Mouse (Mus musculus): ENCODE results near the gene Bbs10. TPM values are rescaled to one million over a fixed set of nuclear protein-coding genes. Genes with fewer than 3 reads are reported as not detected.

Gene Bbs10
- polyA plus RNA-seq, 1 experiment from 2014 or later = 5.8 TPM

GRCm38 (mm10) chr10:111339296-111339695, 40.8 kb downstream of the Bbs10 start:
- 65% methylated on average over 11 of the region's 11 CpGs for WGBS
- no peak for ATAC-seq

GRCm38 (mm10) chr10:111341761-111342160, 43.3 kb downstream of the Bbs10 start:
- Histone ChIP-seq H3K9ac (ENCODE audit: low read depth, low read length) (no peak overlapping the region), H3K4me2 (ENCODE audit: low read length) (no peak overlapping the region), H3K27me3 (replicated peaks; ENCODE audit: control insufficient read depth, insufficient read depth, low read length) (no peaks in the 10 kb centered on the region), H3K9me3 (ENCODE audit: control insufficient read depth, low read length) (no peaks in the 10 kb centered on the region), H3K36me3 (ENCODE audit: control insufficient read depth, insufficient read depth, low read length) (no peaks in the 10 kb centered on the region), H3K27ac (ENCODE audit: low read depth, low read length) (no peak overlapping the region), H3K4me3 (ENCODE audit: low read length) (no peak overlapping the region), H3K4me1 (ENCODE audit: control insufficient read depth, insufficient read depth, low read depth, low read length) (no peaks in the 10 kb centered on the region)
- WGBS = 81% methylated on average over 7 of the region's 7 CpGs
- no peak for ATAC-seq

More at GRCm38 (mm10) chr10:111339296-111339695, 40.8 kb downstream of the Bbs10 start:
- Histone ChIP-seq H3K4me3 (ENCODE audit: low read length) (no peak overlapping the region), H3K27ac (ENCODE audit: low read depth, low read length) (no peak overlapping the region), H3K4me2 (ENCODE audit: low read length) (no peak overlapping the region), H3K27me3 (replicated peaks; ENCODE audit: control insufficient read depth, insufficient read depth, low read length) (no peaks in the 10 kb centered on the region), H3K9me3 (ENCODE audit: control insufficient read depth, low read length) (no peaks in the 10 kb centered on the region), H3K9ac (ENCODE audit: low read depth, low read length) (no peak overlapping the region), H3K36me3 (ENCODE audit: control insufficient read depth, insufficient read depth, low read length) (no peaks in the 10 kb centered on the region), H3K4me1 (ENCODE audit: control insufficient read depth, insufficient read depth, low read depth, low read length) (no peaks in the 10 kb centered on the region)

- no peaks in the 10 kb centered on the region for H3K4me1 ChIP-seq (ENCODE audit: control insufficient read depth, insufficient read depth, low read depth, low read length)
- no peak overlapping the region for H3K4me3 ChIP-seq (ENCODE audit: low read length)
- no peak for ATAC-seq
- no peaks in the 10 kb centered on the region for H3K9me3 ChIP-seq (ENCODE audit: control insufficient read depth, low read length)
- H3K36me3 ChIP-seq (ENCODE audit: control insufficient read depth, insufficient read depth, low read length) = no peaks in the 10 kb centered on the region
- H3K27me3 ChIP-seq (replicated peaks; ENCODE audit: control insufficient read depth, insufficient read depth, low read length) = no peaks in the 10 kb centered on the region
- H3K27ac ChIP-seq (ENCODE audit: low read depth, low read length) = no peak overlapping the region
- H3K9ac ChIP-seq (ENCODE audit: low read depth, low read length) = no peak overlapping the region
- H3K4me2 ChIP-seq (ENCODE audit: low read length) = no peak overlapping the region
- WGBS = 86% methylated on average over 5 of the region's 5 CpGs
These were observed 45.1 kb downstream of the Bbs10 start for GRCm38 (mm10) chr10:111343555-111343954.

GRCm38 (mm10) chr10:111348263-111348662, 49.8 kb downstream of the Bbs10 start:
- Histone ChIP-seq H3K9ac (ENCODE audit: low read depth, low read length) (no peak overlapping the region), H3K4me2 (ENCODE audit: low read length) (no peak overlapping the region), H3K4me1 (ENCODE audit: control insufficient read depth, insufficient read depth, low read depth, low read length) (no peaks in the 10 kb centered on the region), H3K9me3 (ENCODE audit: control insufficient read depth, low read length) (no peaks in the 10 kb centered on the region), H3K36me3 (ENCODE audit: control insufficient read depth, insufficient read depth, low read length) (no peaks in the 10 kb centered on the region), H3K4me3 (ENCODE audit: low read length) (no peak overlapping the region), H3K27ac (ENCODE audit: low read depth, low read length) (no peak overlapping the region), H3K27me3 (replicated peaks; ENCODE audit: control insufficient read depth, insufficient read depth, low read length) (no peaks in the 10 kb centered on the region)
- 65% methylated on average over 2 of the region's 2 CpGs for WGBS
- ATAC-seq = no peak

Other genes with a start within 250 kb of the Bbs10 start
- gene Osbpl8, start 133.9 kb upstream of the Bbs10 start, polyA plus RNA-seq (2015; fragmentation: Nextera tagmentation; extraction: Ambion mirVana) = 12.5 and 13.2 TPM in 2 replicates
- gene Nap1l1, start 174.5 kb downstream of the Bbs10 start, polyA plus RNA-seq (2015; fragmentation: Nextera tagmentation; extraction: Ambion mirVana) = 147 and 161 TPM in 2 replicates
- 54.4 and 54.8 TPM in 2 replicates for gene Phlda1, start 207.6 kb downstream of the Bbs10 start, polyA plus RNA-seq (2015; fragmentation: Nextera tagmentation; extraction: Ambion mirVana)